Comparison of ENCODE assay signal across 11 mouse cellular contexts in genomic region chr4:106093252-106093651, GRCm38 (mm10).
DNase-seq lines count a peak whose midpoint lies in the region; TF ChIP-seq lines count a peak whose summit lies in the region.
"Had no signal": no experiment of that assay in that cellular context is flagged by ENCODE, and none has a peak within 500 bp of the region (broad histone marks: within the 10 kb centered on the region; RNA-seq: fewer than 3 reads in every experiment).

No protein-coding gene starts in this region.

- DNase-seq in adrenal gland, adult 8-10 months: peak; percentile 10
- DNase-seq in adrenal gland, adult 18-20 months (ENCODE audit: low spot score in 2 of 2): no peak
- DNase-seq in layer of hippocampus, adult 2 months (ENCODE audit: low spot score in 2 of 2): no peak
- DNase-seq in layer of hippocampus, postnatal 25 days (ENCODE audit: extremely low spot score in 1 of 2, low spot score in 1 of 2): no peak
- peak; percentile 55 for DNase-seq in adipocyte (ENCODE audit: low spot score)
- peak; percentile 60 for DNase-seq in lung, postnatal 36 days
- no peak for DNase-seq in urinary bladder, postnatal 25 days (ENCODE audit: low spot score)
- no peak for DNase-seq in cerebellum, adult 9-11 months
- DNase-seq: gastrocnemius, postnatal 36 days had no signal

- no peak overlapping the region for H3K4me3 ChIP-seq in layer of hippocampus, adult 2 months
- H3K4me3 ChIP-seq: limb, embryonic 13.5 days; myocyte had no signal

- no peak overlapping the region for H3K27ac ChIP-seq in layer of hippocampus, adult 2 months

- peak; percentile 61 for TF ChIP-seq CTCF in layer of hippocampus, adult 2 months (conservative IDR thresholded peaks at IDR 0.05)

Comparison
In these comparisons a context has a peak if more than half of its experiments do, and no peak if none do; other contexts are left out.
1. DNase-seq: peak in adrenal gland, adult 8-10 months (single experiment), adipocyte (single experiment) and lung, postnatal 36 days (single experiment); none in adrenal gland, adult 18-20 months (0 of 2), layer of hippocampus, adult 2 months (0 of 2), layer of hippocampus, postnatal 25 days (0 of 2), urinary bladder, postnatal 25 days (single experiment) and cerebellum, adult 9-11 months (single experiment).